Mouse (Mus musculus) embryonic facial prominence, embryonic 10.5 days (tissue): Measurements from ENCODE around the gene Ptprg. TPM values are rescaled to one million over a fixed set of nuclear protein-coding genes. Genes with fewer than 3 reads are reported as not detected.

Experiments used
- DNase-seq: peaks from one replicate; pipeline ENCODE4 v3.0.0-alpha.2; 2017; ENCODE audit warnings: low spot score
- H3K27ac ChIP-seq: fragments of 300-500 bp; sonication (generic); replicated peaks from 2 replicates; pipeline ENCODE4 v1.5.1; 2016; ENCODE audit warnings: mild to moderate bottlenecking
- H3K27me3 ChIP-seq: fragments of 300-500 bp; sonication (generic); replicated peaks from 2 replicates; pipeline ENCODE4 v1.6.1; 2016; ENCODE audit warnings: low read depth, mild to moderate bottlenecking; ENCODE audit not compliant: poor library complexity, severe bottlenecking
- H3K36me3 ChIP-seq: fragments of 300-500 bp; sonication (generic); replicated peaks from 2 replicates; pipeline ENCODE4 v1.6.1; 2016; ENCODE audit warnings: mild to moderate bottlenecking, moderate library complexity
- H3K4me1 ChIP-seq: fragments of 300-500 bp; sonication (generic); 2 replicates; pipeline ENCODE4 v1.6.1; 2016
- H3K4me3 ChIP-seq: fragments of 300-500 bp; sonication (generic); 2 replicates; pipeline ENCODE4 v1.5.1; 2016; ENCODE audit warnings: mild to moderate bottlenecking, moderate library complexity
- H3K9me3 ChIP-seq: fragments of 300-500 bp; sonication (generic); 2 replicates; pipeline ENCODE4 v1.6.1; 2016; ENCODE audit warnings: mild to moderate bottlenecking
- WGBS: fragments of 180-500 bp; shearing (Covaris S2); methylation state at CpG from one replicate; pipeline ENCODE4 v1.1.7; 2016; 5-methylcytosine and 5-hydroxymethylcytosine counted together
- polyA plus RNA-seq: library from polyadenylated mRNA; unstranded; fragments of >200 nt; fragmentation: Nextera tagmentation; extraction: Ambion mirVana; gene quantifications from 2 replicates; pipeline ENCODE4 v1.2.1, GENCODE M21; 2016

Gene Ptprg
- polyA plus RNA-seq, 1 experiment from 2014 or later: 40.7 TPM

- Histone ChIP-seq H3K36me3 (peaks cover 9% of the 10 kb centered on the region), H3K4me1 (peaks cover 37% of the 10 kb centered on the region), H3K27ac (peak overlapping the region; percentile 94), H3K9me3 (no peaks in the 10 kb centered on the region), H3K4me3 (peak overlapping the region; percentile 79), H3K27me3 (no peaks in the 10 kb centered on the region; the same call in 1 of the 2 replicates)
- WGBS: under 1% methylated on average over 17 of the region's 17 CpGs
- peak; percentile 72 for DNase-seq
These were observed 1.7 kb downstream of the Ptprg start for GRCm38 (mm10) chr14:11555061-11555501.

DNA sequence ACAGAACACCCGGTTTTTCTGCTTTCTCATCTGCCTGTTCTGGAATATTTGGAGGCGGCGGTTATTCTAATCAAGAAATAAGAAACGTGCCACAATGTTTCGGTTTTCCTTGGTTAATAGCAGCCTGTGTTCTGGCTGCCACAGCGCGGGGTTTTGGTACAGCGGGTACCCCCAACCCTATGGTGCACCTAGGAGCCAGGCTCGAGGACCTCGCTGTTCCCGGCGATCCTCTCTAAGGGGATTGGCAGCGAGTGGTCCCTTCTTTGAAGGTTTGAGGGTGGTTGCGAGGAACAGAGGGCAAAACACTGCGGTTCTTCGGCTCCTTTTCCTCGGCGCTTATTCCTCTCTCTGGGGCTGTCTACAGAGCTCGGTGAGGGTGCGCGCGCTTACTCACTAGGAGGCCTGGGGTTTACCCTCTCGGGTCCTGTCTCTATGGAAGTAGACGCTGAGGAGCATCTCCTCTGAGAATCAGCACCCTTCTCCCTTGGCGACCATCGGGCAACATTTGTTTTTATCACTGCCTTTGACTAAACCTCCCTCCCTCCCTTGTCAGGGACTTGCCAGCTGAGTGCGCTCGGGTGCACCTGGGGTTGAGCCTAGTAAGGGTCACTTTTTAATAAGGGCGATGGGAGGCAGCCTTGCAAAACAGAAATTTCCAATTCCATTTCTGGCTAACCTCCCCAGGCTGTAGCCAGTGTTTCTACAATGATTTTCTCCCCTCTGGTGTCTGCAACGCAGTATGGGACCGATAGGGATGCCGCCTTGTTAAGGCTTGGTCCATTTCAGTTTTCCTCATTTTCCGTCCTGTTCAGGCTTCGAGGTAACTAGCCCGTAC lies 2.4 kb downstream of the Ptprg start:
- DNase-seq: peak; percentile 47
- no peaks in the 10 kb centered on the region for H3K9me3 ChIP-seq
- H3K4me1 ChIP-seq: peaks cover 43% of the 10 kb centered on the region
- H3K27me3 ChIP-seq: no peaks in the 10 kb centered on the region; the same call in 1 of the 2 replicates
- H3K4me3 ChIP-seq: peak overlapping the region; percentile 79
- peak overlapping the region; percentile 94 for H3K27ac ChIP-seq
- H3K36me3 ChIP-seq: peaks cover 9% of the 10 kb centered on the region
- under 1% methylated on average over 35 of the region's 35 CpGs for WGBS

DNA sequence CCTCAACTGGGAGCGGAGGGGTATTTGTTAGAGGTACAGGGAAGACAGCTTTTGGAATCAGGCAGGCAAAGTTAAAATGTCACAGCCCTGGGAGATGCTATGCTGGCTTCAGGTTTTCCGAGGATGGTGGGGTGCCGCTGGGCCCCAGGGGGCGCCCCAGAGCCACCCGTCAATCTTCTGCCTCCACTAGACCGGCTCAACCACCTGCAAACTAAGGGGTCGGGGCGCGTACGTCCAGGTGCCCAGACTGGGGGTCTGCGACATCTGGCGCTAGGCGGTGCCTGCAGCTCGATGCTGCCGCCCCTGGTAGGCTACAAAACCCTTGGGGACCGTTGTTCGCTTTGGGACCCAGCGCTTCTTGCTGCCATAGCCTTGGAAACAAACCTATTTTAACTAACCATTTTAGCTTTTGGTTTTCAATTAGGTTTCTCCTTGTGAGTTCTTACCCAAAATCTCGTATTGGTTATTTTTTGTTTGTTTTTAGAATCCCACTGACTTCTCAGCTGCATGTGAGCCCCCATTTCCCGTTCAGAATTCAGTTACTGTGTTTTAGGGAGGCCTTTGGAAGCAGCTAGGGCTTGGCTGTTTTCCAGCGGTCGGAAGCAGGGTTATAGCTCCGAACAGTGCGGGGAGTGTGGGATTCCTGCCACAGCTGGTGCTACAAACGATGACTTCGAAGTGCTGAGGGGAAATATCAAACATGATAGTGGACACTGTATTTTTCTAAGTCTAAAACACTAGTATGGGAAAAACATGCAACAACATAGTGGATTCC lies 3.2 kb downstream of the Ptprg start:
- Histone ChIP-seq H3K9me3 (no peaks in the 10 kb centered on the region), H3K27ac (peak overlapping the region; percentile 94), H3K4me3 (peak overlapping the region; percentile 79), H3K27me3 (no peaks in the 10 kb centered on the region; the same call in 1 of the 2 replicates), H3K36me3 (peaks cover 9% of the 10 kb centered on the region), H3K4me1 (peaks cover 49% of the 10 kb centered on the region)
- DNase-seq: peak; percentile 84
- 14% methylated on average over 26 of the region's 26 CpGs for WGBS

DNA sequence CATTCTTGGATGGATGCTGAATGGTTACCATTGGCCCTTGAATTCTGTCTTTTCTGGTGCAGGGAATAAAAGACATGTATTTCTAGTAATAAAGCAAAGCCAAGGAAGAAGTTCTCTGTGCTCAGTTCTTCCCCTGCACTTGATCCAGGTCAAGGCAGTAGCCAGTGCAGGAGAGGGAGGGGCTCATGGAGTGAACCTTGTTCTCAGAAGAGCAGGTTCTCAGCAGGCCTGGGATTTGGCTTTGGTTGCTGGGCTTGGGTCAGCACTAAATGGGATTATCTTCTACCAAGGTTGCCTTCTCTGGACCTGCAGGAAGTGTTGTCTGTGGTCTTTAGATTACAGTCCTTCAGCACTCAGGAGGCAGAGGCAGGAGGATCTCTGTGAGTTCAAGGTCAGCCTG lies 5.2 kb downstream of the Ptprg start:
- Histone ChIP-seq H3K36me3 (peaks cover 11% of the 10 kb centered on the region), H3K27me3 (no peaks in the 10 kb centered on the region), H3K4me1 (peaks cover 35% of the 10 kb centered on the region), H3K9me3 (no peaks in the 10 kb centered on the region), H3K4me3 (no peak overlapping the region), H3K27ac (no peak overlapping the region)
- DNase-seq: no peak

- H3K9me3 ChIP-seq: no peaks in the 10 kb centered on the region
- no peak overlapping the region for H3K4me3 ChIP-seq
- H3K4me1 ChIP-seq: peaks cover 42% of the 10 kb centered on the region
- DNase-seq: no peak
- WGBS: 66% methylated on average over 8 of the region's 8 CpGs
- H3K27me3 ChIP-seq: no peaks in the 10 kb centered on the region
- H3K27ac ChIP-seq: no peak overlapping the region; the same call in 1 of the 2 replicates
- H3K36me3 ChIP-seq: peaks cover 22% of the 10 kb centered on the region
These were observed 7.4 kb downstream of the Ptprg start for GRCm38 (mm10) chr14:11560641-11561232.

DNA sequence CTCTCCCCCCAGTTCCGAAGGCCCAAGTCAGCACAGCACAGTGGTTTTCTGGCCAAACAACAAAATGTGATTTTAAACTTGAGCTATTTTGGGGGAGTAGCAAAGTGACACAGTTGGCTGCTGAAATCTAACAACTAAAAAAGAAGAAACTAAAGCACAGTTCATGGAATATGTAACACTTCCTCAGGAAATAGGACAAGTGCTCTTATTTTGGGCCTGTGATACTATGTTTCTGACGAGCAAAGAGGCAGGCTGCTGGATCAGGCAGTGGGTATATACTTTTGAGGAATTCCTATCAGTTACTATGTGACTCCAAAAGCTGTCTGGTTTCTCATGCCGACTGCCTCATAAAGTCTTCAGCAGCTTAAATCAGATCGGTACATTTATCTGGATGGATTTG lies 8.1 kb downstream of the Ptprg start:
- Histone ChIP-seq H3K27ac (no peak overlapping the region; the same call in 1 of the 2 replicates), H3K36me3 (peaks cover 22% of the 10 kb centered on the region), H3K27me3 (no peaks in the 10 kb centered on the region), H3K4me3 (no peak overlapping the region), H3K9me3 (no peaks in the 10 kb centered on the region), H3K4me1 (peaks cover 35% of the 10 kb centered on the region)
- WGBS: 94% methylated on average over 4 of the region's 4 CpGs
- DNase-seq: no peak

GRCm38 (mm10) chr14:11562870-11563269 lies 9.5 kb downstream of the Ptprg start:
- H3K27ac ChIP-seq: no peak overlapping the region
- WGBS: 92% methylated on average over 2 of the region's 2 CpGs
- H3K36me3 ChIP-seq: peaks cover 22% of the 10 kb centered on the region
- no peaks in the 10 kb centered on the region for H3K9me3 ChIP-seq
- DNase-seq: no peak
- no peak overlapping the region for H3K4me3 ChIP-seq
- H3K27me3 ChIP-seq: no peaks in the 10 kb centered on the region
- peaks cover 36% of the 10 kb centered on the region for H3K4me1 ChIP-seq

DNA sequence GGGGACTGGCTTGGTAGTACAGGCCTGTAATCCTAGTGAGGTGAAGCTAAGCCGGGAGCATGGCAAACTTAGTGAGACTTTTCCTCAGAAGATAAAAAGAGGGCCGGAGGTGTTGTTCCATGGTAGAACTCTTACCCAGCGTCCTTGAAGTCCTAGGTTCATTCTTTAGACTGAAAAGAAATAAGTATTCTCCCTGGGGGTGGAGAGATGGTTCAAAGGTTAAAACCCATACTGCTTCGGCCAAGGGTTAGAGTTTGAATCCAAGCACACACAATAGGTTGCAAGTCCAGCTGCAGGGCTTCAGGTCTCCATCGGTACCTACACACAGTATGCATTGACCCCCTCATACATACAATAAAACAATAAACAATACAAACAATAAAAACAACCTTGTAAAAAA lies 10.3 kb downstream of the Ptprg start:
- Histone ChIP-seq H3K27ac (no peak overlapping the region), H3K27me3 (no peaks in the 10 kb centered on the region), H3K4me1 (peaks cover 36% of the 10 kb centered on the region), H3K4me3 (no peak overlapping the region), H3K36me3 (peaks cover 14% of the 10 kb centered on the region), H3K9me3 (no peaks in the 10 kb centered on the region)
- no peak for DNase-seq
- WGBS: 84% methylated on average over 5 of the region's 5 CpGs

DNA sequence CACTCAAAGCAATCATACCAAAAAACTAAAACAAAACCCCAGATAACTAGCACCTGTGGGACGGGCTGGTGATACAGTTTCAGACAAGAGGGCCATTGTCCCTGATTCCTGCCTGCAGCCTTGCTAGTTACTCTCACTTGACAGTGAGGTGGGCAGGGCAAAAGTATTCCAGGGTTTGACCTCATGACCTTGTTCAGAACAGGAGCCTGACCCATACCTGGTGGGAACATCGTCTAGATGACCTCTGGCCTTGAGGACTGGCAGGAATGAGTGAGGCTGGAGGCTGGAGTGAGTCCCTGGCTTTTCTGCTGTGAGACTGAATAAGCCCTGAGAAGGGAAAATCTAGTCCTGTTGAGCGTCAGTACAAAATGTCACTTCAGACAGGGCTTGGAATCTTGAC lies 11.1 kb downstream of the Ptprg start:
- Histone ChIP-seq H3K36me3 (peaks cover 13% of the 10 kb centered on the region; the same call in 1 of the 2 replicates), H3K4me1 (peaks cover 36% of the 10 kb centered on the region), H3K9me3 (no peaks in the 10 kb centered on the region), H3K4me3 (no peak overlapping the region), H3K27ac (no peak overlapping the region), H3K27me3 (no peaks in the 10 kb centered on the region)
- WGBS: 50% methylated on average over 3 of the region's 3 CpGs
- DNase-seq: no peak

- Histone ChIP-seq H3K36me3 (peaks cover 13% of the 10 kb centered on the region; the same call in 1 of the 2 replicates), H3K27ac (no peak overlapping the region), H3K9me3 (no peaks in the 10 kb centered on the region), H3K4me3 (no peak overlapping the region), H3K27me3 (no peaks in the 10 kb centered on the region), H3K4me1 (peaks cover 29% of the 10 kb centered on the region)
- 95% methylated on average over 3 of the region's 3 CpGs for WGBS
- DNase-seq: no peak
These were observed 12.0 kb downstream of the Ptprg start for GRCm38 (mm10) chr14:11565283-11565682.

DNA sequence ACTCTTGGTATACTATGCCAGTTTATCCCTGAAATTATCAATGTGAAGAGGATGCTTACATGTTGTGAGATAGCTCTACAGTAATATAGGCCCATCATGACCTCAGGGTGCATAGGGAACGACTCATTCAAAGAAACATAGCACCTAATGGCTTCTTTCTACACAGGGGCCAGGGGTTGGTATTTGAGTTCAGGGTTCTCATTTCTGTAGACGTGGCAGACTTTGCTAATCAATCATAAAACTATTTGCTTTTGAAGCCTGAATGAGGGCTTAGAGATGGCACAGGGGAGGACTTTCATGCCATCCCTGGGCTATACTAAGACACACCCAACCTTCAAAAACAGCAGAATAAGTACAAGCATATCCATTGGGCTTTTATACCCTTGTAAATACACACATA lies 16.4 kb downstream of the Ptprg start:
- WGBS: 80% methylated on average over 2 of the region's 2 CpGs
- Histone ChIP-seq H3K4me1 (peaks cover 33% of the 10 kb centered on the region), H3K4me3 (no peak overlapping the region), H3K27ac (no peak overlapping the region), H3K36me3 (peaks cover 4% of the 10 kb centered on the region; the same call in 1 of the 2 replicates), H3K9me3 (no peaks in the 10 kb centered on the region), H3K27me3 (no peaks in the 10 kb centered on the region)
- DNase-seq: no peak

DNA sequence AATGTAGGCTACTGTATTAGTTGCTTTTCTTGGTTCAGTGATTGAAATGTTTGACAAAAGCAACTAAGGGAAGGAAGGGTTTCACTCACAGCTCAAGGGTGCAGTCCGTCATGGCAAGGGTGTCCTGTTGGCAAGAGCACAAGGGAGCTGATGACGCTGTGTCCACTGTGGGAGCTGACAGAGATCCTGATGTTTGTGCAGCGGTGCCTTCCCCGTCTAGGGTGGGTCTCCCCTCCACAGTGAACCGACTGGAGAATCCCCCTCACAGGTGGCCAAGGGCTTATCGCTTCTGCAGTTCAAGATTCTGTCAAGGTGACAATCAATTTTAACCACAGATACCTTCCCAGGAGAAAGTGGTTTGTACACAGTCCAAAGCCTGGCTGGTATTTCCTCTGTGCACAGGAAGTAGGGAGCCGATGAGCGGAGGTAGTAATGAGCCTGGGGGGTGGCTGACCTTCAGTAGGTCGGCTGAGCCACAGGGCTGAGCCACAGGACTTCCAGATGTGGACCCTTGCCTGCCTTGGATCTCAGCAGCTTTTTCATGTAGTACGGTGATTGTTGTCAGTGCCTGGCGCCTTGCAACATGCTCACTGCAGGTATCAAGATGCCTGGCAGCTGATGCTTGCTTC lies 18.5 kb downstream of the Ptprg start:
- no peaks in the 10 kb centered on the region for H3K27me3 ChIP-seq
- H3K4me3 ChIP-seq: no peak overlapping the region
- no peaks in the 10 kb centered on the region for H3K36me3 ChIP-seq
- no peaks in the 10 kb centered on the region for H3K9me3 ChIP-seq
- H3K27ac ChIP-seq: no peak overlapping the region
- peaks cover 41% of the 10 kb centered on the region for H3K4me1 ChIP-seq
- WGBS: 69% methylated on average over 11 of the region's 11 CpGs
- DNase-seq: no peak
